Mouse (Mus musculus) kidney, embryonic 15.5 days (tissue): ENCODE measurements at regions not wholly inside any gene's neighbourhood (a gene's known extent, or its start where the extent isn't known, plus 50 kb on each side); places are given as distances from the start of the nearest gene placed in this dataset.

ENCODE experiments used
- ATAC-seq: fragments of 200-750 bp; cut with Nextera tagmentation; replicated peaks from 2 replicates; pipeline ENCODE4 v1.8.0; 2017; ENCODE audit warnings: moderate TSS enrichment; ENCODE audit not compliant: low FRiP score
- H3K27ac ChIP-seq: fragments of 300-500 bp; sonication (generic); 2 replicates; pipeline ENCODE4 v1.5.1; 2015; ENCODE audit warnings: mild to moderate bottlenecking, inconsistent platforms
- H3K27me3 ChIP-seq: fragments of 300-500 bp; sonication (generic); 2 replicates; pipeline ENCODE4 v1.6.1; 2015; ENCODE audit warnings: inconsistent platforms
- H3K36me3 ChIP-seq: fragments of 300-500 bp; sonication (generic); 2 replicates; pipeline ENCODE4 v1.6.1; 2015; ENCODE audit warnings: inconsistent platforms
- H3K4me1 ChIP-seq: fragments of 300-500 bp; sonication (generic); 2 replicates; pipeline ENCODE4 v1.6.1; 2015; ENCODE audit warnings: inconsistent platforms
- H3K4me2 ChIP-seq: fragments of 300-500 bp; sonication (generic); 2 replicates; pipeline ENCODE4 v1.6.1; 2015; ENCODE audit warnings: moderate library complexity, mild to moderate bottlenecking, inconsistent platforms
- H3K4me3 ChIP-seq: fragments of 300-500 bp; sonication (generic); replicated peaks from 2 replicates; pipeline ENCODE4 v1.5.1; 2015; ENCODE audit warnings: mild to moderate bottlenecking, inconsistent platforms
- H3K9ac ChIP-seq: fragments of 300-500 bp; sonication (generic); 2 replicates; pipeline ENCODE4 v1.6.1; 2015; ENCODE audit warnings: mild to moderate bottlenecking, inconsistent platforms
- H3K9me3 ChIP-seq: fragments of 300-500 bp; sonication (generic); replicated peaks from 2 replicates; pipeline ENCODE4 v1.6.1; 2016; ENCODE audit warnings: inconsistent platforms
- WGBS: fragments of 180-500 bp; shearing (Covaris S2); methylation state at CpG from one replicate; pipeline ENCODE4 v1.1.7; 2015; ENCODE audit warnings: mixed read lengths; 5-methylcytosine and 5-hydroxymethylcytosine counted together

GRCm38 (mm10) chr6:135642711-135643110 lies 280.4 kb downstream of the Emp1 start:
- no peak for ATAC-seq
- 87% methylated on average over 5 of the region's 5 CpGs for WGBS
- no peak overlapping the region for H3K4me2 ChIP-seq
- no peak overlapping the region for H3K27ac ChIP-seq
- H3K9me3 ChIP-seq = no peaks in the 10 kb centered on the region
- no peaks in the 10 kb centered on the region for H3K4me1 ChIP-seq
- no peak overlapping the region for H3K9ac ChIP-seq
- H3K36me3 ChIP-seq = no peaks in the 10 kb centered on the region
- H3K4me3 ChIP-seq = no peak overlapping the region
- no peaks in the 10 kb centered on the region for H3K27me3 ChIP-seq

GRCm38 (mm10) chr6:135646177-135646576 lies 283.8 kb downstream of the Emp1 start:
- no peak overlapping the region for H3K4me3 ChIP-seq
- 68% methylated on average over 1 of the region's 1 CpGs for WGBS
- no peak overlapping the region for H3K9ac ChIP-seq
- no peak overlapping the region for H3K4me2 ChIP-seq
- no peak for ATAC-seq
- H3K4me1 ChIP-seq = no peaks in the 10 kb centered on the region
- no peaks in the 10 kb centered on the region for H3K27me3 ChIP-seq
- no peaks in the 10 kb centered on the region for H3K36me3 ChIP-seq
- no peaks in the 10 kb centered on the region for H3K9me3 ChIP-seq
- no peak overlapping the region for H3K27ac ChIP-seq

- no peaks in the 10 kb centered on the region for H3K9me3 ChIP-seq
- no peak overlapping the region for H3K4me3 ChIP-seq
- no peaks in the 10 kb centered on the region for H3K4me1 ChIP-seq
- 95% methylated on average over 3 of the region's 3 CpGs for WGBS
- H3K27me3 ChIP-seq = no peaks in the 10 kb centered on the region
- H3K9ac ChIP-seq = no peak overlapping the region
- H3K36me3 ChIP-seq = no peaks in the 10 kb centered on the region
- no peak overlapping the region for H3K4me2 ChIP-seq
- no peak for ATAC-seq
- H3K27ac ChIP-seq = no peak overlapping the region
These were observed 290.7 kb downstream of the Emp1 start for GRCm38 (mm10) chr6:135653002-135653401.

GRCm38 (mm10) chr6:135662386-135662785 lies 300.0 kb downstream of the Emp1 start:
- Histone ChIP-seq H3K36me3 (no peaks in the 10 kb centered on the region), H3K27me3 (no peaks in the 10 kb centered on the region), H3K4me1 (no peaks in the 10 kb centered on the region), H3K27ac (no peak overlapping the region), H3K4me3 (no peak overlapping the region), H3K9ac (no peak overlapping the region), H3K4me2 (no peak overlapping the region), H3K9me3 (no peaks in the 10 kb centered on the region)
- 84% methylated on average over 3 of the region's 3 CpGs for WGBS
- ATAC-seq = no peak

GRCm38 (mm10) chr6:135662801-135663537 lies 300.6 kb downstream of the Emp1 start:
- no peaks in the 10 kb centered on the region for H3K4me1 ChIP-seq
- H3K36me3 ChIP-seq = no peaks in the 10 kb centered on the region
- WGBS = 82% methylated on average over 4 of the region's 4 CpGs
- no peak overlapping the region for H3K9ac ChIP-seq
- no peaks in the 10 kb centered on the region for H3K27me3 ChIP-seq
- no peaks in the 10 kb centered on the region for H3K9me3 ChIP-seq
- ATAC-seq = no peak
- H3K4me2 ChIP-seq = no peak overlapping the region
- no peak overlapping the region for H3K4me3 ChIP-seq
- H3K27ac ChIP-seq = no peak overlapping the region
